ENCODE assay signal across 20 mouse cellular contexts in the genomic region with DNA sequence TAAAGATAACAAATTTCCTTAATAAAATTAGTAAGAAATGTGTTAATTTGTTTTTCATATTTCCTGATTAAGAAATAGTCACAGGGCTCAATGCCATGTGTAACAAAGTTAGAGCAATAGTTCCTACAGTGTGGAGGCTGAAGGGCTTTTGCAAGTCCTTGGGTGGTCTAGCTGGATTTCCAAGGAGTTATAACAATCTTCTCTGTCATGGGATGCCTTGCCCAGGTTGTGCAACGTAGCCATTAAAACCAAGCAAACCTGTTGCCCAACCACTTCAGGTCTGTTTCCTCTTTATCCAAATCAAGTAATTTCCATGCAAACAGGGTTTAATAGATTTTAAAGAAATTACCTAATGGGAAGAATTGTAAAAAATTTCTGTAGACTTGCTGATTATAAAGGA. TPM values are rescaled to one million over a fixed set of nuclear protein-coding genes. Genes with fewer than 3 reads are reported as not detected.
DNase-seq lines count a peak whose midpoint lies in the region; ATAC-seq and TF ChIP-seq lines count a peak whose summit lies in the region.
"Had no signal": no experiment of that assay in that cellular context is flagged by ENCODE, and none has a peak within 500 bp of the region (broad histone marks: within the 10 kb centered on the region; RNA-seq: fewer than 3 reads in every experiment).

No protein-coding gene starts in this region.

- no peak overlapping the region for H3K27ac ChIP-seq in gastrocnemius, adult 2 months
- H3K27ac ChIP-seq: embryonic facial prominence, embryonic 15.5 days; forebrain, embryonic 15.5 days; heart, embryonic 15.5 days; hindbrain, embryonic 14.5 days had no signal

- no peak overlapping the region for H3K4me3 ChIP-seq in gastrocnemius, adult 2 months
- H3K4me3 ChIP-seq: embryonic facial prominence, embryonic 15.5 days; erythroblast, embryonic 14.5 days; forebrain, embryonic 15.5 days; heart, embryonic 15.5 days had no signal

- peak; percentile 11 for DNase-seq in heart, adult 11 months
- no peak for DNase-seq in heart, adult 9 months (ENCODE audit: low spot score in 2 of 2)
- DNase-seq in gonadal fat pad, adult 2 months (ENCODE audit: low read depth) = peak; percentile 71
- DNase-seq in lung, postnatal 14 days = peak; percentile 41
- DNase-seq in layer of hippocampus, adult 9-10 months (ENCODE audit: low spot score) = no peak
- DNase-seq in gastrocnemius, adult 2 months = no peak
- DNase-seq in cerebellum, adult 11-12 months = no peak
- DNase-seq: adrenal gland, postnatal 10 days; cerebellum, adult 11 months; cerebellum, adult 9-10 months; cerebellum, postnatal 36 days; gastrocnemius, postnatal 14 days; heart, adult 18-20 months; heart, postnatal 14 days had no signal

- intact Hi-C loops in gastrocnemius, adult 2 months (cut with DNase I) = no loop called here

- ATAC-seq in megakaryocyte, adult 5-6 weeks (ENCODE audit: poor library complexity, severe bottlenecking) = peak; percentile 51
- ATAC-seq: forebrain, embryonic 15.5 days had no signal

- TF ChIP-seq CTCF in gastrocnemius, adult 2 months (IDR thresholded peaks at IDR 0.05) = no peak

RNA-seq across cellular contexts. Expression of a gene that starts 59.8 kb away (rescaled TPM):
- 37.3 and 39.7 TPM in 2 replicates for polyA plus RNA-seq in gonadal fat pad, adult 2 months (2012; rRNA removed)
- total RNA-seq in megakaryocyte, adult 5-6 weeks (2015) = 86.4 and 89.9 TPM in 2 replicates
- total RNA-seq in megakaryocyte, adult 5-6 weeks (2017) = 35.2 and 48.5 TPM in 2 replicates
- total RNA-seq in gastrocnemius, adult 2 months (2021) = 10 to 100 TPM; 10.9 to 17.0 TPM

Comparison
In these comparisons a context has a peak if more than half of its experiments do, and no peak if none do; other contexts are left out.
1. DNase-seq: peak in heart, adult 11 months (single experiment), gonadal fat pad, adult 2 months (single experiment) and lung, postnatal 14 days (single experiment); none in heart, adult 9 months (0 of 2), layer of hippocampus, adult 9-10 months (single experiment), gastrocnemius, adult 2 months (single experiment) and cerebellum, adult 11-12 months (single experiment).